Mouse (Mus musculus) left cerebral cortex, adult 8-10 months (tissue): ENCODE measurements at regions not wholly inside any gene's neighbourhood (a gene's known extent, or its start where the extent isn't known, plus 50 kb on each side); places are given as distances from the start of the nearest gene placed in this dataset.

Experiments used
- DNase-seq, 2 experiments: peaks; one replicate each; pipeline ENCODE4 v3.0.0; 2022; ENCODE audit warnings: low spot score in 2 of 2

- DNase-seq = no peak
Measured at GRCm38 (mm10) chr1:52397460-52397859, 103.0 kb downstream of the Nab1 start.

GRCm38 (mm10) chr1:52392933-52393332 is 107.5 kb downstream of the Nab1 start:
- DNase-seq = no peak

- DNase-seq = no peak
Measured at GRCm38 (mm10) chr1:52388836-52389235, 111.6 kb downstream of the Nab1 start.

- DNase-seq = peak; percentile 25 to 75
Measured at GRCm38 (mm10) chr1:52388118-52388517, 112.4 kb downstream of the Nab1 start.

- no peak for DNase-seq
Measured at GRCm38 (mm10) chr1:52387062-52387461, 113.4 kb downstream of the Nab1 start.

GRCm38 (mm10) chr1:52375320-52375719 is 125.2 kb downstream of the Nab1 start:
- DNase-seq = no peak

GRCm38 (mm10) chr1:52374666-52375065 is 125.8 kb downstream of the Nab1 start:
- no peak for DNase-seq

GRCm38 (mm10) chr1:52373817-52374216 is 126.7 kb downstream of the Nab1 start:
- DNase-seq = no peak

GRCm38 (mm10) chr1:52366386-52366785 is 133.4 kb upstream of the Gls start:
- DNase-seq = no peak

GRCm38 (mm10) chr1:52363625-52364024 is 130.6 kb upstream of the Gls start:
- no peak for DNase-seq

- DNase-seq = no peak
Measured at GRCm38 (mm10) chr1:52362976-52363375, 129.9 kb upstream of the Gls start.

GRCm38 (mm10) chr1:52354041-52354582 is 121.1 kb upstream of the Gls start:
- DNase-seq = peak in 1 of 2 experiments; percentile 54

- DNase-seq = no peak
Measured at GRCm38 (mm10) chr1:52342127-52342526, 109.1 kb upstream of the Gls start.

GRCm38 (mm10) chr1:52338704-52339103 is 105.7 kb upstream of the Gls start:
- no peak for DNase-seq

- no peak for DNase-seq
Measured at GRCm38 (mm10) chr1:52338243-52338642, 105.2 kb upstream of the Gls start.

GRCm38 (mm10) chr1:52336696-52337095 is 103.7 kb upstream of the Gls start:
- no peak for DNase-seq

- peak in 1 of 2 experiments; percentile 17 for DNase-seq
Measured at GRCm38 (mm10) chr1:52332013-52332412, 99.0 kb upstream of the Gls start.

- DNase-seq = peak in 1 of 2 experiments; percentile 88
Measured at GRCm38 (mm10) chr1:52331442-52331841, 98.4 kb upstream of the Gls start.

- no peak for DNase-seq
Measured at GRCm38 (mm10) chr1:52330496-52330895, 97.5 kb upstream of the Gls start.

GRCm38 (mm10) chr1:52328507-52328906 is 95.5 kb upstream of the Gls start:
- DNase-seq = no peak

GRCm38 (mm10) chr1:52324356-52324755 is 91.3 kb upstream of the Gls start:
- no peak for DNase-seq

GRCm38 (mm10) chr1:52312076-52312633 is 79.1 kb upstream of the Gls start:
- no peak for DNase-seq

GRCm38 (mm10) chr1:52306892-52307291 is 73.9 kb upstream of the Gls start:
- no peak for DNase-seq
